Mouse (Mus musculus) cortical plate, adult 2 months (tissue): ENCODE measurements around the gene Bean1.

ENCODE experiments used
- CTCF ChIP-seq: fragments of 200-500 bp; IDR thresholded peaks from 2 replicates; pipeline ENCODE4 v1.5.1; 2011; ENCODE audit warnings: mild to moderate bottlenecking, control low read depth, low read length; ENCODE audit not compliant: insufficient read depth; ENCODE audit errors: extremely low read depth
- POLR2A ChIP-seq: fragments of 200-500 bp; IDR thresholded peaks from 2 replicates; pipeline ENCODE4 v1.6.1; 2011; ENCODE audit warnings: mild to moderate bottlenecking, low read length, control low read depth; ENCODE audit not compliant: insufficient read depth; ENCODE audit errors: extremely low read depth

- TF ChIP-seq POLR2A, result no peak
- TF ChIP-seq CTCF, result no peak
Observed at GRCm38 (mm10) chr8:104199802-104200201, 29.6 kb downstream of the Bean1 start.
